Mouse (Mus musculus) induced T-regulatory cell, adult 2 months (primary cell): ENCODE data around the gene Fbxl22.

Experiments
- DNase-seq: peaks from one replicate; pipeline ENCODE4 v3.0.0-alpha.2; 2012; ENCODE audit warnings: low read depth

Gene Fbxl22

GRCm38 (mm10) chr9:66514256-66514770 lies at the start of gene Fbxl22:
TSS of gene Fbxl22 (minus strand) at chr9:66514593.
- peak; percentile 65 for DNase-seq

GRCm38 (mm10) chr9:66562215-66562614 lies 47.8 kb upstream of the Fbxl22 start:
- no peak for DNase-seq

- DNase-seq = no peak
These were observed 47.1 kb upstream of the Fbxl22 start for GRCm38 (mm10) chr9:66561496-66561895.

- DNase-seq = peak; percentile 52
These were observed 46.3 kb upstream of the Fbxl22 start for GRCm38 (mm10) chr9:66560728-66561127.

- DNase-seq = peak; percentile 58
These were observed 45.9 kb upstream of the Fbxl22 start for GRCm38 (mm10) chr9:66560295-66560694.

GRCm38 (mm10) chr9:66558971-66559370 lies 44.6 kb upstream of the Fbxl22 start:
- DNase-seq = no peak

- DNase-seq = no peak
These were observed 28.4 kb upstream of the Fbxl22 start for GRCm38 (mm10) chr9:66542785-66543184.

GRCm38 (mm10) chr9:66521595-66521994 lies 7.2 kb upstream of the Fbxl22 start:
- DNase-seq = no peak

- peak; percentile 17 for DNase-seq
These were observed 5.9 kb upstream of the Fbxl22 start for GRCm38 (mm10) chr9:66520299-66520698.

- DNase-seq = no peak
These were observed 4.5 kb upstream of the Fbxl22 start for GRCm38 (mm10) chr9:66518901-66519300.

GRCm38 (mm10) chr9:66518251-66518650 lies 3.9 kb upstream of the Fbxl22 start:
- no peak for DNase-seq

GRCm38 (mm10) chr9:66517746-66518145 lies 3.4 kb upstream of the Fbxl22 start:
- no peak for DNase-seq

GRCm38 (mm10) chr9:66516296-66516940 lies 2.0 kb upstream of the Fbxl22 start:
- peak; percentile 15 for DNase-seq

GRCm38 (mm10) chr9:66515680-66516210 lies 1.4 kb upstream of the Fbxl22 start:
- DNase-seq = no peak

- DNase-seq = no peak
These were observed 722 bp upstream of the Fbxl22 start for GRCm38 (mm10) chr9:66515115-66515514.

- DNase-seq = no peak
These were observed 635 bp downstream of the Fbxl22 start for GRCm38 (mm10) chr9:66513661-66514255.

GRCm38 (mm10) chr9:66513150-66513549 lies 1.2 kb downstream of the Fbxl22 start:
- DNase-seq = peak; percentile 65

- peak; percentile 92 for DNase-seq
These were observed 2.1 kb downstream of the Fbxl22 start for GRCm38 (mm10) chr9:66512351-66512671.

GRCm38 (mm10) chr9:66511580-66512350 lies 2.6 kb downstream of the Fbxl22 start:
- peak; percentile 96 for DNase-seq

GRCm38 (mm10) chr9:66510944-66511343 lies 3.4 kb downstream of the Fbxl22 start:
- no peak for DNase-seq

- peak; percentile 51 for DNase-seq
These were observed 4.0 kb downstream of the Fbxl22 start for GRCm38 (mm10) chr9:66510351-66510841.

- no peak for DNase-seq
These were observed 5.4 kb downstream of the Fbxl22 start for GRCm38 (mm10) chr9:66508890-66509399.
